Mouse (Mus musculus) spleen, adult 2 months (tissue): Measurements from ENCODE around the gene Mfsd9. TPM values are rescaled to one million over a fixed set of nuclear protein-coding genes. Genes with fewer than 3 reads are reported as not detected.

ENCODE experiments used
- DNase-seq, 2 experiments: peaks; one replicate each; pipeline versions ENCODE4 v3.0.0 to v3.0.0-alpha.2; 2012 to 2021; ENCODE audit warnings: low spot score in 2 of 2, low read depth in 1 of 2
- H3K27ac ChIP-seq: fragments of 200-500 bp; 2 replicates; pipeline ENCODE4 v1.5.1; 2012; ENCODE audit warnings: low read length, inconsistent platforms; ENCODE audit not compliant: insufficient read depth
- H3K27me3 ChIP-seq: fragments of 200-500 bp; 2 replicates; pipeline ENCODE4 v1.6.1; 2012; ENCODE audit warnings: mild to moderate bottlenecking, moderate library complexity, low read length, inconsistent platforms; ENCODE audit not compliant: control insufficient read depth, insufficient read depth
- H3K36me3 ChIP-seq: fragments of 200-500 bp; 2 replicates; pipeline ENCODE4 v1.6.1; 2012; ENCODE audit warnings: mild to moderate bottlenecking, low read length, inconsistent platforms; ENCODE audit not compliant: control insufficient read depth, insufficient read depth
- H3K4me1 ChIP-seq: fragments of 200-500 bp; 2 replicates; pipeline ENCODE4 v1.6.1; 2011; ENCODE audit warnings: inconsistent platforms; ENCODE audit not compliant: control insufficient read depth, insufficient read depth, insufficient read length
- H3K4me3 ChIP-seq: fragments of 200-500 bp; 2 replicates; pipeline ENCODE4 v1.5.1; 2011; ENCODE audit warnings: mild to moderate bottlenecking, inconsistent platforms; ENCODE audit not compliant: insufficient read depth, insufficient read length; ENCODE audit errors: extremely low read depth
- CTCF ChIP-seq: fragments of 200-500 bp; IDR thresholded peaks from 2 replicates; pipeline ENCODE4 v1.5.1; 2011; ENCODE audit warnings: mild to moderate bottlenecking, inconsistent platforms; ENCODE audit not compliant: insufficient read depth, insufficient read length, insufficient replicate concordance; ENCODE audit errors: extremely low read depth
- POLR2A ChIP-seq: fragments of 200-500 bp; IDR thresholded peaks from 2 replicates; pipeline ENCODE4 v1.6.1; 2011; ENCODE audit warnings: low read depth, low read length, inconsistent platforms
- WGBS: fragments of 180-500 bp; shearing (Covaris S2); methylation state at CpG from one replicate; pipeline ENCODE4 v1.1.7; 2018; 5-methylcytosine and 5-hydroxymethylcytosine counted together
- polyA plus RNA-seq: library from polyadenylated mRNA; depleted of rRNA; stranded (reverse); fragments of >200 nt; gene quantifications from 2 replicates; pipeline ENCODE4 v1.2.3, GENCODE M21; 2012

The Mfsd9 gene
- polyA plus RNA-seq, 1 experiment, result 0.83 TPM

DNA sequence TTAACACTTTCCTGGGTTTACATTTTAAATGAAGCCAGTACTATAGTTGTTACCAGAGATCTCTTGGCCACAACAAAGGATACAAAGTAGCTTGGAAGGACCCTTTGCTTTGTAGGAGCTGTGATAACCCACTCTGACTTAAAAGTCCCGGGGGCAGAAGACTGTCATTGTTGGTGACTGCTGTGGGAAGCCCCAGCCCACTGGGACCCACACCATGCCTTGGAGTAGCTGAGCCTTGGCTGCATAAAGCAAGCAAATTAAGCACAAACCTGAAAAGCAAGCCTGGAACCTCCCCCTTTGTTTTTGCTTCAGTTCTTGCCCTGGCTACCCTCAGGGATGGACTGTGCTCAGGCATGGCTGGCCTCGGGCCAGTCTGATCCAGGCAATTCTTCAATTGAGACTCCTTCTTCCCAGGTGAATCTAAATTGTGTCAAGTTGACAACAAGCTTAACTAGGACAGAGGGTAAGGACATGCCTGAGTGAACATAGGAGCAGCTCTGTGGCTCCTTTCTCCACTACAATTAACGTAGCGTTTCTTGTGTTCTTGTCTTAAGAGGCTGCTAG, 21.1 kb downstream of the Mfsd9 start:
- Histone ChIP-seq H3K4me3 (no peak overlapping the region), H3K4me1 (no peaks in the 10 kb centered on the region), H3K27ac (no peak overlapping the region), H3K36me3 (peaks cover 1% of the 10 kb centered on the region; the same call in 1 of the 2 replicates), H3K27me3 (no peaks in the 10 kb centered on the region)
- DNase-seq, result no peak
- 82% methylated on average over 4 of the region's 4 CpGs for WGBS
- TF ChIP-seq POLR2A, result no peak
- no peak for TF ChIP-seq CTCF

DNA sequence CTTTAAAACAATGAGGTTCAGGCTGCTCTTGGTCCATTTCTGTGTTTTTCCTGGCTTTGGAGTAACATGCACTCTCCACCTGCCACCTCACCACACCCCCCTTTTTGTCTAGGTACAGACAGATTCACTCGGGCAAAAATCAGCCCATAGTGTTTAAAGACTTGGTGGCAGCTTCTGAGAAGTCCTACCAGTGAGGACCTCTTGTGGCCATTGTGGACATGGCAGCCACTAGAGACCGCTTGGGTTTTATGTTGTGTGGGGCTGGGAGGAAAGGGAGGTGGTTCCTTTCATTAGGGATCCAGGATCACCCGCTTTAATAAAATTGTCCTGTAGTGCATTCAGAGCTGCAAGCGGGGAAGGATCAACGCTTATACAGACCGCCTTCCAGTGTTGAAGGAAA, 21.9 kb downstream of the Mfsd9 start:
- no peaks in the 10 kb centered on the region for H3K4me1 ChIP-seq
- peak; percentile 18; the same call in 1 of the 2 replicates for TF ChIP-seq CTCF
- TF ChIP-seq POLR2A, result no peak
- no peaks in the 10 kb centered on the region for H3K27me3 ChIP-seq
- 29% methylated on average over 6 of the region's 6 CpGs for WGBS
- H3K4me3 ChIP-seq, result no peak overlapping the region
- H3K27ac ChIP-seq, result no peak overlapping the region
- H3K36me3 ChIP-seq, result no peaks in the 10 kb centered on the region
- DNase-seq, result peak in 1 of 2 experiments; percentile 6

DNA sequence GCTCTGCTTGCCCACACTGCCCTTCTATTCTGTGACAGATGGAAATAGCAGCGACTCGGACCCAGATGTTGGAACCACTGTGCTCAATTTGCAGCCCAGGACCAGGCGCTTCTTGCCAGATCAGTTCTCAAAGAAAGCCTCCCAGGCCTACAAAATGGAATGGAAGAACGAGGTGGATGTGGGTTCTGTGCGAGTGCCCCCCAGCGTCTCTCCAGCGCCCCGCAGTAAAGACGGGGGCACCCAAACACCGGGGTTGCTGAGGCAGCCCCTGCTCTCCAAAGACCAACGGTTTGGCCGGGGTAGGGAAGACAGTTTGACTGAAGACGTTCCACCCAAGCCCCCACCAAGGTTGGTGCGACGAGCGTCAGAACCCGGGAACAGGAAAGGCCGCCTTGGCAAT, 22.9 kb downstream of the Mfsd9 start:
- Histone ChIP-seq H3K4me3 (no peak overlapping the region), H3K4me1 (no peaks in the 10 kb centered on the region), H3K27me3 (no peaks in the 10 kb centered on the region), H3K27ac (no peak overlapping the region), H3K36me3 (no peaks in the 10 kb centered on the region)
- no peak for DNase-seq
- no peak for TF ChIP-seq CTCF
- no peak for TF ChIP-seq POLR2A
- WGBS, result 87% methylated on average over 18 of the region's 18 CpGs

DNA sequence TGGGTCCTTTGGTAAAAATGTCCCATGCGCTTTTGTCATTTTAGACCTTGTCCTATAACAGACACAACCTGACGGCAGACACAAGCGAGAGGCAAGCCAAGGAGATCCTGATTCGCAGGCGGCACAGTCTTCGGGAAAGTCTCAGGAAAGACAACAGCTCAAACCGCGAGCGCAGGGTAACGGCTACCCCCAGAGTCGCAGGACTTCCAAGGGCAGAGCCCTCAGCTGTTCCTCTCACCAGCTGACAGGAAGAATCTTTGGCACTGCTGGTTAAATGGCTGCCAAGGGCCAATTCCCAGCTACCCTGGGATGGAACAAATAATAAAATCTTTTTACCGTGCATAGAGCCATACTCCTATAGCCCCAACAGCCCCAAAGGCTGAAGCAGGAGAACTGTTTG, 25.0 kb downstream of the Mfsd9 start:
- WGBS, result 92% methylated on average over 12 of the region's 12 CpGs
- TF ChIP-seq POLR2A (no peak), CTCF (no peak)
- no peak for DNase-seq
- H3K4me3 ChIP-seq, result no peak overlapping the region
- H3K27me3 ChIP-seq, result no peaks in the 10 kb centered on the region
- no peaks in the 10 kb centered on the region for H3K4me1 ChIP-seq
- no peak overlapping the region for H3K27ac ChIP-seq
- no peaks in the 10 kb centered on the region for H3K36me3 ChIP-seq

DNA sequence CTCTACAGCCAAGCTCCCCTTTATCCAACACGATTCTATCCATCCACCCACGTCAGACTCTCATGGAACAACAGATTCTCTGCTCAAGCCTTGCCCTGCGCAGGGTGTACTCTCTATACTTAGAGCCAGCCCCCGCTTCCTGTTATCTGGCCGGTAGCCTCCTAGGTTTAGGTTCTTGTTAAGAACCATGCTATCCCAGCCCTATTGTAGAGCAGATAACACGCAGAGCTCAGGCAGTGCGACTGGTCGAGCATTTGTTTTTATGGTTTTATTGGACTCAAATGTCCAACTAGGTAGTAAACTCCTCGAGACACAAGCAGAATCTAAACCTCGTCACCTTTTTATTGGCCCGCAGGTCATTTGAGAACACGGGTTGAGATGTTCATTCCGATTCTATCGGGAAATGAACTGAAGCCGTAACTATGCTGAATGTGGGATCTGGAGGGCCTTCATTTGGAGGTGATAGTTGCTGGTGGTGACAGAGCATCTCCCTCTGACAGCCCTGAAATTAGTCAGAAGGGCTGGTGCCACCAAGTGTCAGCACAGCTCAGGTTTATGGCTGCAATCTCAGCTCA, 25.7 kb downstream of the Mfsd9 start:
- H3K36me3 ChIP-seq, result no peaks in the 10 kb centered on the region
- WGBS, result 68% methylated on average over 15 of the region's 15 CpGs
- no peak overlapping the region for H3K4me3 ChIP-seq
- no peaks in the 10 kb centered on the region for H3K27me3 ChIP-seq
- H3K4me1 ChIP-seq, result no peaks in the 10 kb centered on the region
- H3K27ac ChIP-seq, result no peak overlapping the region
- TF ChIP-seq POLR2A (no peak), CTCF (no peak)
- DNase-seq, result no peak

DNA sequence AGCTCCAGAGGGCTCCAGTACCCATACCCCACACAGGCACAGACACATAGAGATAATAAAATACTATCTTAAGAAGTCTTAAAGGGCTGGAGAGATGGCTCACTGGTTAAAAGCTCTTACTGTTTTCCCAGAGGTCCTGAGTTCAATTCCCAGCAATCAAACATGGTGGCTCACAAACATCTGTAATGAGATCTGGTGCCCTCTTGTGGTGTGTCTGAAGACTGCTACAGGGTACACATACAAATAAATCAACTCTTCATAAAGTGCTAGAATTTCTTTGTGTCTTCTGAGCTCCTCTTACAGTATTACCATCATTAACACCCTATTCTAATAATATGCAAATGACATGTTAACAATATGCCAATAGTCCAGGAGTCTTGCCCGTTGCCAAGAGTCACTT, 26.4 kb downstream of the Mfsd9 start:
- 81% methylated on average over 1 of the region's 1 CpGs for WGBS
- Histone ChIP-seq H3K27ac (no peak overlapping the region), H3K36me3 (no peaks in the 10 kb centered on the region), H3K4me3 (no peak overlapping the region), H3K27me3 (no peaks in the 10 kb centered on the region), H3K4me1 (no peaks in the 10 kb centered on the region)
- TF ChIP-seq CTCF (no peak), POLR2A (no peak)
- no peak for DNase-seq

DNA sequence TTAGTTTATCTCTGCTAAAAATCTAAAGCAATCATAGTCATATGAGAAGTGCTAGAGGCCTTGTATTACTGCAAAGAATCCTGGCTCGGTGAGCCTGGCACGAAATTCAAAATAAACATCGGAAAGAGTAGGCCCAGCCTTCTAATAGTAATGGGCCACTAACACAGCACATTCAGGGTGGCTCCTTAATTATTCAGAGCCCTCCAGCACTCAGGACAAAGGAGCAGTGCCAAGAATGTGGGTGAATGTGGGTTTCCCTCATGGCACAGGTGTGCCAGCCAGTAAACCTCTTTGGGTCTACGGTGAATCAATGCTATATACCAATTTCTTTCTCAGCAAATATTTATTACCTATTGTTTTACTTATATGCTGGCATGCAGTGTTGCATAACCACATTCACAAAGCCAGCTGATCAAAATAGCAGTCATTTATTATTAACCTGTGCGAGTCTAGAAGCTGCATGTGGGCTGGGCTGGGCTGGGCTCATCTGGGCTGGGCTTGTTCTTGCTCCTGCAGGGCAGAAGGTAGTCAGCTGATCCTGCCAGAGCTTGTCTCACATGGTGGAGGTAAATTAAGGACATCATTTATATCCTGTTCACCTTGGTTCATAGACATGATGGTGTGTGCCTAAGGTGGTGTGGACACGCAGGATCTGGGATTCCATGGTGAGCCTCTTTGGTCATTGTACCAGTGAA, 30.6 kb downstream of the Mfsd9 start:
- Histone ChIP-seq H3K27ac (no peak overlapping the region), H3K4me1 (no peaks in the 10 kb centered on the region), H3K4me3 (no peak overlapping the region), H3K27me3 (no peaks in the 10 kb centered on the region), H3K36me3 (no peaks in the 10 kb centered on the region)
- DNase-seq, result no peak
- TF ChIP-seq CTCF (no peak), POLR2A (no peak)
- 91% methylated on average over 6 of the region's 6 CpGs for WGBS
